Mouse (Mus musculus) adrenal gland, adult 18-20 months (tissue): ENCODE data around the gene Erp29. TPM values are rescaled to one million over a fixed set of nuclear protein-coding genes. Genes with fewer than 3 reads are reported as not detected.

ENCODE experiments used
- DNase-seq, 2 experiments: peaks; one replicate each; pipeline ENCODE4 v3.0.0; 2021 to 2022; ENCODE audit warnings: low spot score in 2 of 2
- total RNA-seq, 2 experiments: library from RNA; stranded (reverse); gene quantifications; 1 replicate in 1 of 2; 2 replicates in 1 of 2; pipeline ENCODE4 v1.2.3; 2021

Gene Erp29
- total RNA-seq, 2 experiments from 2014 or later = 97.1 to 106 TPM

- DNase-seq = peak in 1 of 2 experiments; percentile 35
Observed at GRCm38 (mm10) chr5:121392667-121393380, 59.5 kb downstream of the Erp29 start.

- DNase-seq = no peak
Observed at GRCm38 (mm10) chr5:121389691-121390090, 62.6 kb downstream of the Erp29 start.

GRCm38 (mm10) chr5:121389106-121389505, 63.2 kb downstream of the Erp29 start:
- DNase-seq = no peak

GRCm38 (mm10) chr5:121387126-121387525, 65.2 kb downstream of the Erp29 start:
- no peak for DNase-seq

GRCm38 (mm10) chr5:121386120-121386909, 66.0 kb downstream of the Erp29 start:
- no peak for DNase-seq

- peak; percentile 91 to 93 for DNase-seq
Observed at GRCm38 (mm10) chr5:121385461-121386119, 66.7 kb downstream of the Erp29 start, which contains the start of gene Trafd1. Trafd1 (minus strand) TSS chr5:121385632.

- no peak for DNase-seq
Observed at GRCm38 (mm10) chr5:121384757-121385460, 67.4 kb downstream of the Erp29 start.

- no peak for DNase-seq
Observed at GRCm38 (mm10) chr5:121383857-121384756, 68.2 kb downstream of the Erp29 start.

GRCm38 (mm10) chr5:121380692-121381091, 71.6 kb downstream of the Erp29 start:
- DNase-seq = no peak

GRCm38 (mm10) chr5:121378678-121379256, 73.5 kb downstream of the Erp29 start:
- DNase-seq = no peak

Other genes starting within 250 kb of the Erp29 start
- gene Rpl6, start 248.0 kb downstream of the Erp29 start, total RNA-seq = 1,000 to 10,000 TPM in 1 of 2 experiments, 100 to 1,000 TPM in 1; 921 to 1,031 TPM
- 10 to 100 TPM; 17.6 to 20.4 TPM for gene Hectd4, start 232.3 kb downstream of the Erp29 start, total RNA-seq
- 10 to 100 TPM; 41.6 to 49.4 TPM for gene Trafd1, start 66.9 kb downstream of the Erp29 start, total RNA-seq
- 10 to 100 TPM; 38.8 to 40.4 TPM for gene Naa25, start 54.6 kb downstream of the Erp29 start, total RNA-seq
- gene Tmem116, start 613 bp downstream of the Erp29 start, total RNA-seq = 1 to 10 TPM; 2.1 to 2.3 TPM
- not detected for gene Adam1b, start 50.9 kb upstream of the Erp29 start, total RNA-seq
- 1 to 10 TPM; 5.2 to 5.7 TPM for gene Adam1a, start 93.0 kb upstream of the Erp29 start, total RNA-seq
- under 1 TPM in 1 of 2 experiments, not detected in 1; 0.64 TPM for gene Gm42878, start 93.0 kb upstream of the Erp29 start, total RNA-seq
- 10 to 100 TPM; 73.0 to 75.0 TPM for gene Mapkapk5, start 93.4 kb upstream of the Erp29 start, total RNA-seq
- 1,000 to 10,000 TPM; 1,017 to 2,323 TPM for gene Aldh2, start 141.3 kb upstream of the Erp29 start, total RNA-seq
- gene Acad12, start 166.4 kb upstream of the Erp29 start, total RNA-seq = 10 to 100 TPM; 25.2 to 30.3 TPM
- gene Acad10, start 208.0 kb upstream of the Erp29 start, total RNA-seq = 10 to 100 TPM; 25.2 to 29.4 TPM
- 10 to 100 TPM; 53.5 to 58.7 TPM for gene Brap, start 208.1 kb upstream of the Erp29 start, total RNA-seq